Mouse (Mus musculus): ENCODE results near the gene Tcf15. TPM values are rescaled to one million over a fixed set of nuclear protein-coding genes. Genes with fewer than 3 reads are reported as not detected.

The Tcf15 gene
- polyA plus RNA-seq, 2 experiments = 0.17 TPM; not detected in 1

DNA sequence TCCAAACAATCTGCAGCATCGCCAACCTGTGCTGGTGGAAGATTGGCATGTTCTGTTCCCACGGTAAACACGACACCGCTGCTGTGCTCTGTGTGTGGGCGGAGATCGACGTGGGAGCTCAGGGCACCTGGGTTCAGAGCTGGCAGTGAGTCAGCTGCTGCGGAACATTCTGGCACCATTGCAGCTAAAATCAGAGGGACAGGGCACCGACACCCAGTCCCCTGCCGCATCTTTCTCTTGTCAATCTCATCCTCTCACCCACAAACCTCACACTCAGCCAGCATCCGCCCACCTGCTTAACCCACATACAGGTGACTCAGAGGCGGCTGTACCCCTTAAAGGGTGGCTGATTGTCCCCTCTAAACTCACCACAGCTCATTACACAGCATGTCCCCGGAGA is 41.6 kb upstream of the Tcf15 start:
- 58% methylated on average over 13 of the region's 13 CpGs for WGBS (ENCODE audit: insufficient replicate concordance)
- Histone ChIP-seq H3K27me3 (ENCODE audit: control insufficient read depth, insufficient read depth, low read length) (no peaks in the 10 kb centered on the region; the same call in none of the 2 replicates), H3K36me3 (replicated peaks; ENCODE audit: control insufficient read depth, insufficient read depth, low read depth) (no peaks in the 10 kb centered on the region), H3K9me3 (ENCODE audit: control insufficient read depth, low read length) (no peaks in the 10 kb centered on the region), H3K27ac (no peak overlapping the region), H3K4me3 (ENCODE audit: insufficient read depth in 1 of 2, low read depth in 2 of 2, low read length in 2 of 2) (no peak overlapping the region), H3K9ac (replicated peaks) (no peak overlapping the region), H3K4me2 (ENCODE audit: low read depth) (no peak overlapping the region), H3K4me1 (replicated peaks; ENCODE audit: control insufficient read depth in 2 of 2, insufficient read depth in 2 of 2, low read length in 1 of 2) (peaks cover 8 to 13% of the 10 kb centered on the region in 2 experiments; a peak in 3 of 4 replicates)
- ATAC-seq (ENCODE audit: insufficient read depth) (no peak), DNase-seq (ENCODE audit: low read depth in 3 of 3, low spot score in 3 of 3) (no peak)
- TF ChIP-seq CTCF (IDR thresholded peaks at IDR 0.05; ENCODE audit: low read depth) = no peak
- no peak for TF ChIP-seq EP300 (IDR thresholded peaks at IDR 0.05; ENCODE audit: low read depth)

- H3K36me3 ChIP-seq (replicated peaks; ENCODE audit: control insufficient read depth, insufficient read depth, low read depth) = no peaks in the 10 kb centered on the region
- 50% methylated on average over 6 of the region's 6 CpGs for WGBS (ENCODE audit: insufficient replicate concordance)
- H3K4me2 ChIP-seq (ENCODE audit: low read depth) = no peak overlapping the region
- no peaks in the 10 kb centered on the region for H3K9me3 ChIP-seq (ENCODE audit: control insufficient read depth, low read length)
- no peaks in the 10 kb centered on the region; the same call in none of the 2 replicates for H3K27me3 ChIP-seq (ENCODE audit: control insufficient read depth, insufficient read depth, low read length)
- no peak overlapping the region for H3K9ac ChIP-seq (replicated peaks)
- no peak for TF ChIP-seq CTCF (IDR thresholded peaks at IDR 0.05; ENCODE audit: low read depth)
- TF ChIP-seq EP300 (IDR thresholded peaks at IDR 0.05; ENCODE audit: low read depth) = no peak
- no peak for DNase-seq (ENCODE audit: low read depth in 3 of 3, low spot score in 3 of 3)
- ATAC-seq (ENCODE audit: insufficient read depth) = no peak
- H3K27ac ChIP-seq = no peak overlapping the region
- H3K4me1 ChIP-seq (replicated peaks; ENCODE audit: control insufficient read depth in 2 of 2, insufficient read depth in 2 of 2, low read length in 1 of 2) = peaks cover 8 to 13% of the 10 kb centered on the region in 2 experiments; a peak in 3 of 4 replicates
- no peak overlapping the region for H3K4me3 ChIP-seq (ENCODE audit: insufficient read depth in 1 of 2, low read depth in 2 of 2, low read length in 2 of 2)
Measured at GRCm38 (mm10) chr2:152102369-152102768, 41.0 kb upstream of the Tcf15 start.

DNA sequence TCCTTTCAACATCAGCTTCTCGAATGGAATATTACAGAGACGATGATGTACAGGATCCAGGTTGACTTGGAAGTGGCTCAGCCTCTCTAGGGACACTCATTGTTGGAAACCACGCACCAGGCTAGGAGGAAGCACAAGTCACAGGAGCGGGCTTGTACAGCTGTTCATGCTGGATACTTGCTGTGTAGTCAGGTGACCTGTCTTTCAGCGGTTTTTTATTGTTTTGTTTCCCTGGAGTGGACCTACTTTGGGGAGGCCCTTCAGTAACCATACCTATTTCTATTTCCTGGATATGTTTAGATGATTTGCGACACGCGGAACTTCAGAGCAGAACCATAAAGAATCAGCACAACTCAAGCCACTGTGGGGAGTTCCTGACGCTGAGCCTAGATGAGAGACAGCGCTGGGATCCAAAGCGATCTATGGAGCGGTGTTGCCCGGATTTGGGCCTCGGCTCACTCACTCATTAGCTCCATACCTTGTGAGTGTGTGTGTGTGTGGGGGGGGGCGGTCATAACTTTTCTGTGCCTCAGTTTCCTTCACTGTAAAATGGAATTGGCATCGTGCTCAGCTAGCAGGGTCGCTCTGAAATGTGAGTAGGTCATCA is 38.5 kb upstream of the Tcf15 start:
- Histone ChIP-seq H3K27me3 (ENCODE audit: control insufficient read depth, insufficient read depth, low read length) (no peaks in the 10 kb centered on the region), H3K9ac (replicated peaks) (peak overlapping the region; percentile 62), H3K9me3 (ENCODE audit: control insufficient read depth, low read length) (no peaks in the 10 kb centered on the region), H3K4me3 (ENCODE audit: insufficient read depth in 1 of 2, low read depth in 2 of 2, low read length in 2 of 2) (peak overlapping the region; percentile 61 to 90), H3K4me1 (replicated peaks; ENCODE audit: control insufficient read depth in 2 of 2, insufficient read depth in 2 of 2, low read length in 1 of 2) (peaks cover 8 to 13% of the 10 kb centered on the region in 2 experiments; a peak in 3 of 4 replicates), H3K36me3 (replicated peaks; ENCODE audit: control insufficient read depth, insufficient read depth, low read depth) (peaks cover 4% of the 10 kb centered on the region), H3K27ac (peak overlapping the region; percentile 88), H3K4me2 (ENCODE audit: low read depth) (peak overlapping the region; percentile 76)
- ATAC-seq (ENCODE audit: insufficient read depth) (peak; percentile 53), DNase-seq (ENCODE audit: low read depth in 3 of 3, low spot score in 3 of 3) (peak in 1 of 3 experiments; percentile 27)
- WGBS (ENCODE audit: insufficient replicate concordance) = 15% methylated on average over 17 of the region's 17 CpGs
- no peak for TF ChIP-seq EP300 (IDR thresholded peaks at IDR 0.05; ENCODE audit: low read depth)
- no peak for TF ChIP-seq CTCF (IDR thresholded peaks at IDR 0.05; ENCODE audit: low read depth)

DNA sequence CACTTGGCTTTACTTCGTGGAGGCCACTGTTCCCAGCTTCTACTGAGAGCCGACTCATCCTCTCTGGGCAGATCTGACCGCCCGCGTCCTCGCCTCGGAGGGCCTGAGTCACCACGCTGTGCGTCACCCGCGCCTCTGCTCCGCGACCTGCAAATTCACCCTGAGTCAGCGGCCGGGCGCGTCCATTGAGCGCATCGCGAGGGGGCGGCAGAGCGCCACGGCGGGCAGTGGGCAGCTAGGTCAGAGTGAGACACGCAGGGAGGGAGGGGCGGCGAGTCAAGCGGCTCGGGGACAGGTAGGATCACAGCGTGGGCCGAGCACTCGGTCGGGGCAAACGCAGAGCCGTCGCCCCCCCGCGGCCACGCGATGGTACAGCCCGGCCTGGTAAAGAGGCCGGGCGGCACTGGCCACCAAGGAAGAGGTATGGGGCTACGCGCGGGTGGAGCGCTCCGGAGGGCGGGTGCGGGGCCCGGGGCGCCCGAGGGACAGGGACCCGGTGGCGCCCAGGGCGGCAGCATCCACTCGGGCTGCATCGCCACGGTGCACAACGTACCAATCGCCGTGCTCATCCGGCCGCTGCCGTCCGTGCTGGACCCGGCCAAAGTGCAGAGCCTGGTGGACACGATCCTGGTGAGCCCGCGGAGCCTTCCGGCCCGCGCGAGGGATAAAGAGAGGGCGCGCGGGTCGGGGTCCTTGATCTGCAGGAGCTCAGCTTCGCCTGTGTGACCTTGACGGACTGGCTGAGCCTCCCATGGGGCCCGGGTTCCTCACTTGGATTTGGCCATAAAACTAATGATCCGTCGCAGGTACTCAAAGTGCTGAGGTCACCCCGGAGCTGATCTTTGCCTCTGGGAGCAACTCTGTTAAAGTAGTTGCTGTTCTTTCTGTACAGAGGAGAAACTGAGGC is 37.8 kb upstream of the Tcf15 start, which contains the start of gene Srxn1:
Srxn1 (plus strand) TSS at position 199 of the 907 bp plus-strand sequence.
- peak within 1 kb of the TSS; percentile 76 for H3K4me2 ChIP-seq (ENCODE audit: low read depth)
- peak within 1 kb of the TSS; percentile 99 for H3K9ac ChIP-seq (replicated peaks)
- H3K4me1 ChIP-seq (replicated peaks; ENCODE audit: control insufficient read depth in 2 of 2, insufficient read depth in 2 of 2, low read length in 1 of 2) = peaks cover 8 to 13% of the 10 kb centered on the region in 2 experiments; a peak in 3 of 4 replicates
- peaks cover 4% of the 10 kb centered on the region for H3K36me3 ChIP-seq (replicated peaks; ENCODE audit: control insufficient read depth, insufficient read depth, low read depth)
- H3K27me3 ChIP-seq (ENCODE audit: control insufficient read depth, insufficient read depth, low read length) = no peaks in the 10 kb centered on the region
- DNase-seq (ENCODE audit: low read depth in 3 of 3, low spot score in 3 of 3) (peak; percentile 81 to 85 (median 81)), ATAC-seq (ENCODE audit: insufficient read depth) (peak; percentile 96)
- peak within 1 kb of the TSS; percentile 61 to 90 for H3K4me3 ChIP-seq (ENCODE audit: insufficient read depth in 1 of 2, low read depth in 2 of 2, low read length in 2 of 2)
- whole genome bisulfite sequencing (ENCODE audit: insufficient replicate concordance) = under 1% methylated on average over 82 of the region's 84 CpGs
- TF ChIP-seq EP300 (IDR thresholded peaks at IDR 0.05; ENCODE audit: low read depth) = peak; percentile 71
- TF ChIP-seq CTCF (IDR thresholded peaks at IDR 0.05; ENCODE audit: low read depth) = peak; percentile 70
- peak within 1 kb of the TSS; percentile 88 for H3K27ac ChIP-seq
- no peaks in the 10 kb centered on the region for H3K9me3 ChIP-seq (ENCODE audit: control insufficient read depth, low read length)

- ATAC-seq (ENCODE audit: insufficient read depth) = no peak
- TF ChIP-seq CTCF (IDR thresholded peaks at IDR 0.05; ENCODE audit: low read depth) = no peak
- no peak for TF ChIP-seq EP300 (IDR thresholded peaks at IDR 0.05; ENCODE audit: low read depth)
- Histone ChIP-seq H3K9ac (replicated peaks) (peak overlapping the region; percentile 99), H3K36me3 (replicated peaks; ENCODE audit: control insufficient read depth, insufficient read depth, low read depth) (peaks cover 4% of the 10 kb centered on the region), H3K4me2 (ENCODE audit: low read depth) (peak overlapping the region; percentile 76), H3K4me1 (replicated peaks; ENCODE audit: control insufficient read depth in 2 of 2, insufficient read depth in 2 of 2, low read length in 1 of 2) (peaks cover 8 to 13% of the 10 kb centered on the region in 2 experiments; a peak in 3 of 4 replicates), H3K9me3 (ENCODE audit: control insufficient read depth, low read length) (no peaks in the 10 kb centered on the region), H3K27ac (peak overlapping the region; percentile 88), H3K4me3 (ENCODE audit: insufficient read depth in 1 of 2, low read depth in 2 of 2, low read length in 2 of 2) (peak overlapping the region; percentile 61 to 90), H3K27me3 (ENCODE audit: control insufficient read depth, insufficient read depth, low read length) (no peaks in the 10 kb centered on the region)
- 75% methylated on average over 3 of the region's 3 CpGs for WGBS (ENCODE audit: insufficient replicate concordance)
- peak in 1 of 3 experiments; percentile 26 for DNase-seq (ENCODE audit: low read depth in 3 of 3, low spot score in 3 of 3)
Measured at GRCm38 (mm10) chr2:152106225-152106595, 37.2 kb upstream of the Tcf15 start.
